Mouse (Mus musculus) heart, postnatal 36 days (tissue): Measurements from ENCODE around the gene Fbxo36. TPM values are rescaled to one million over a fixed set of nuclear protein-coding genes. Genes with fewer than 3 reads are reported as not detected.

ENCODE experiments used
- DNase-seq, 2 experiments: peaks; one replicate each; pipeline ENCODE4 v3.0.0; 2021 to 2022
- intact Hi-C: fragments of 180-260 bp; cut with DNase I; formaldehyde crosslinking; loops from one replicate; pipeline ENCODE4 v1.15.1; 2025
- total RNA-seq, 2 experiments: library from RNA; stranded (reverse); gene quantifications; 2 replicates each; pipeline ENCODE4 v1.2.3; 2021

Gene Fbxo36
- total RNA-seq, 2 experiments from 2014 or later = 1.5 to 1.8 TPM

- intact Hi-C loops = no loop called here
- DNase-seq = no peak
Measured at GRCm38 (mm10) chr1:84939466-84939865, 99.8 kb downstream of the Fbxo36 start.

- intact Hi-C loops = no loop called here
- DNase-seq = no peak
Measured at GRCm38 (mm10) chr1:84940322-84940721, 100.7 kb downstream of the Fbxo36 start.

DNA sequence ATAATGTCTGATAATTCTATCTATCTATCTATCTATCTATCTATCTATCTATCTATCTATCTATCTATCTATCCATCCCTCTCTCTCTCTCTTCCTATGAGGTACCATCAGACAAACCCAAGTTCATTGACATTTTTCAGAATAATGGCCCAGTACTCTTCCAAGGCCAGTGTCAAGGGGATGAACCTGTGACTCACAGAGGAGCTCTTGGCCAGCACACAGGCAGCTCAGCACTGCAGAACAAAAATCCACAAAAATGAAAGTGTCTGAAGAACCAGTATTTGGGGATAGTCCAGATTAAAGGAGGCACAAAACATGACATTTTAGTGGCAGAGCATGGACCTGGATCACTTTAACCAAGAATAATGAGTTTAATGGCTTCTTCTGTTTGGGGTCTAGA, 103.0 kb downstream of the Fbxo36 start:
- DNase-seq = no peak
- intact Hi-C loops = no loop called here

GRCm38 (mm10) chr1:84943549-84943948, 103.9 kb downstream of the Fbxo36 start:
- intact Hi-C loops = no loop called here
- DNase-seq = no peak

DNA sequence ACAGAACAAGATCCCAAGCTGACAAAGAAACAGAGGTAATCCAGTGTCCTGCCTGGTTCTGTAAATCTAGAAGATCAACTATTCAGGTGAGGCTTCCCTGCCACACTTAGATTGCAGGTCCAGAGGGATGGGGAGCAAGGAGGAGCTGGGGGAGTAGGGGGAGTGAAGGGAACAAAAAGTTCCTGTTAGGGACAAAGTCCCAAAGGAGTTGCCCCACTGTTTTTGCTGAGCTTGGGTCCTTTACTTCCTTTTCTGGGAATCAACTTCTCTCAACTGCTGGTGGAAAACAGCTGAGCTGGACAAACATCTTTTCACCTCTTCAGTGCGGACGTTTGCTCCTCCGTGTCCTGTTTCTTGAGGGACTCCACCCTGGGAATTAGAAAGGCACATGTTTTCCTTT, 106.3 kb downstream of the Fbxo36 start:
- DNase-seq = no peak
- intact Hi-C loops = no loop called here

GRCm38 (mm10) chr1:84947390-84947789, 107.7 kb downstream of the Fbxo36 start:
- intact Hi-C loops = no loop called here

More at GRCm38 (mm10) chr1:84947390-84947789, 107.7 kb downstream of the Fbxo36 start:
- no peak for DNase-seq

Other genes starting within 250 kb of the Fbxo36 start
- gene Dner, start 143.6 kb upstream of the Fbxo36 start, total RNA-seq = under 1 TPM in 1 of 2 experiments, not detected in 1; 0.08 TPM
- gene Trip12, start 675 bp downstream of the Fbxo36 start, total RNA-seq = 100 to 1,000 TPM; 189 to 213 TPM
- gene Slc16a14, start 95.3 kb downstream of the Fbxo36 start, total RNA-seq = under 1 TPM; 0.39 to 0.57 TPM